Mouse (Mus musculus): Measurements from ENCODE around the gene Elmod2.
"Not testable (repeated sequence)": the region's sequence is repeated elsewhere in the genome, so short reads cannot be mapped to it uniquely, and the experiment has no call there.

Elmod2 gene

GRCm38 (mm10) chr8:83331899-83332697 lies at the start of gene Elmod2:
TSS of gene Elmod2 (minus strand) at chr8:83332486.
- DNase-seq (ENCODE audit: low spot score in 2 of 2), result peak; percentile 94 to 96

GRCm38 (mm10) chr8:83381016-83381415 lies 48.7 kb upstream of the Elmod2 start:
- no peak for DNase-seq (ENCODE audit: low spot score in 2 of 2)

- DNase-seq (ENCODE audit: low spot score in 2 of 2), result no peak
Measured at GRCm38 (mm10) chr8:83380141-83380540, 47.9 kb upstream of the Elmod2 start.

- no peak for DNase-seq (ENCODE audit: low spot score in 2 of 2)
Measured at GRCm38 (mm10) chr8:83377231-83377630, 44.9 kb upstream of the Elmod2 start.

- no peak for DNase-seq (ENCODE audit: low spot score in 2 of 2)
Measured at GRCm38 (mm10) chr8:83363156-83363769, 31.0 kb upstream of the Elmod2 start.

- DNase-seq (ENCODE audit: low spot score in 2 of 2), result no peak
Measured at GRCm38 (mm10) chr8:83351315-83351714, 19.0 kb upstream of the Elmod2 start.

GRCm38 (mm10) chr8:83348263-83348662 lies 16.0 kb upstream of the Elmod2 start, which contains the start of gene Mgat4d:
TSS of gene Mgat4d (plus strand) at chr8:83348471.
- DNase-seq (ENCODE audit: low spot score in 2 of 2), result no peak

GRCm38 (mm10) chr8:83342693-83343092 lies 10.4 kb upstream of the Elmod2 start:
- no peak for DNase-seq (ENCODE audit: low spot score in 2 of 2)

- no peak for DNase-seq (ENCODE audit: low spot score in 2 of 2)
Measured at GRCm38 (mm10) chr8:83342076-83342475, 9.8 kb upstream of the Elmod2 start.

GRCm38 (mm10) chr8:83332864-83333263 lies 578 bp upstream of the Elmod2 start:
- no peak for DNase-seq (ENCODE audit: low spot score in 2 of 2)

- peak in 1 of 2 experiments; percentile 9 for DNase-seq (ENCODE audit: low spot score in 2 of 2)
Measured at GRCm38 (mm10) chr8:83331567-83331898, 753 bp downstream of the Elmod2 start.

- DNase-seq (ENCODE audit: low spot score in 2 of 2), result no peak
Measured at GRCm38 (mm10) chr8:83327889-83328288, 4.4 kb downstream of the Elmod2 start.

GRCm38 (mm10) chr8:83323056-83323455 lies 9.2 kb downstream of the Elmod2 start:
- DNase-seq (ENCODE audit: low spot score in 2 of 2), result no peak

GRCm38 (mm10) chr8:83322374-83322773 lies 9.9 kb downstream of the Elmod2 start:
- no peak for DNase-seq (ENCODE audit: low spot score in 2 of 2)

- no peak for DNase-seq (ENCODE audit: low spot score in 2 of 2)
Measured at GRCm38 (mm10) chr8:83320543-83320942, 11.7 kb downstream of the Elmod2 start.

- no peak for DNase-seq (ENCODE audit: low spot score in 2 of 2)
Measured at GRCm38 (mm10) chr8:83315691-83316090, 16.6 kb downstream of the Elmod2 start.

- DNase-seq (ENCODE audit: low spot score in 2 of 2), result not testable (repeated sequence)
Measured at GRCm38 (mm10) chr8:83315084-83315483, 17.2 kb downstream of the Elmod2 start.

- DNase-seq (ENCODE audit: low spot score in 2 of 2), result no peak
Measured at GRCm38 (mm10) chr8:83309836-83310235, 22.4 kb downstream of the Elmod2 start.

- no peak for DNase-seq (ENCODE audit: low spot score in 2 of 2)
Measured at GRCm38 (mm10) chr8:83304946-83305345, 27.3 kb downstream of the Elmod2 start.

GRCm38 (mm10) chr8:83300135-83300534 lies 32.2 kb downstream of the Elmod2 start:
- DNase-seq (ENCODE audit: low spot score in 2 of 2), result no peak

- no peak for DNase-seq (ENCODE audit: low spot score in 2 of 2)
Measured at GRCm38 (mm10) chr8:83297375-83297774, 34.9 kb downstream of the Elmod2 start.

GRCm38 (mm10) chr8:83290176-83290575 lies 42.1 kb downstream of the Elmod2 start, which contains the start of gene Ucp1:
TSS of gene Ucp1 (plus strand) at chr8:83290352.
- no peak for DNase-seq (ENCODE audit: low spot score in 2 of 2)

- no peak for DNase-seq (ENCODE audit: low spot score in 2 of 2)
Measured at GRCm38 (mm10) chr8:83285391-83285790, 46.9 kb downstream of the Elmod2 start.
